Mouse (Mus musculus): ENCODE measurements at regions not wholly inside any gene's neighbourhood (a gene's known extent, or its start where the extent isn't known, plus 50 kb on each side); places are given as distances from the start of the nearest gene placed in this dataset.

- no peaks in the 10 kb centered on the region for H3K36me3 ChIP-seq (replicated peaks; ENCODE audit: low read length)
- no peaks in the 10 kb centered on the region for H3K9me3 ChIP-seq
- TF ChIP-seq FLI1 (IDR thresholded peaks at IDR 0.05; ENCODE audit: low read length) (no peak), GATA1 (IDR thresholded peaks at IDR 0.05; ENCODE audit: borderline replicate concordance, low read length) (no peak)
- no peak overlapping the region for H3K4me3 ChIP-seq (replicated peaks)
- no peaks in the 10 kb centered on the region for H3K27me3 ChIP-seq (replicated peaks)
- H3K4me1 ChIP-seq = no peaks in the 10 kb centered on the region
Observed at GRCm38 (mm10) chr3:140792943-140793342, 419.2 kb downstream of the Pdha2 start.

- no peaks in the 10 kb centered on the region for H3K27me3 ChIP-seq (replicated peaks)
- H3K36me3 ChIP-seq (replicated peaks; ENCODE audit: low read length) = no peaks in the 10 kb centered on the region
- H3K9me3 ChIP-seq = no peaks in the 10 kb centered on the region
- no peak overlapping the region for H3K4me3 ChIP-seq (replicated peaks)
- no peaks in the 10 kb centered on the region for H3K4me1 ChIP-seq
- TF ChIP-seq GATA1 (IDR thresholded peaks at IDR 0.05; ENCODE audit: borderline replicate concordance, low read length) = no peak
- TF ChIP-seq FLI1 (IDR thresholded peaks at IDR 0.05; ENCODE audit: low read length) = no peak
Observed at GRCm38 (mm10) chr3:140785700-140786099, 426.5 kb downstream of the Pdha2 start.

GRCm38 (mm10) chr3:140760051-140760450 is 452.1 kb downstream of the Pdha2 start:
- Histone ChIP-seq H3K4me1 (no peaks in the 10 kb centered on the region), H3K27me3 (replicated peaks) (no peaks in the 10 kb centered on the region), H3K4me3 (replicated peaks) (no peak overlapping the region), H3K9me3 (no peaks in the 10 kb centered on the region), H3K36me3 (replicated peaks; ENCODE audit: low read length) (no peaks in the 10 kb centered on the region)
- TF ChIP-seq GATA1 (IDR thresholded peaks at IDR 0.05; ENCODE audit: borderline replicate concordance, low read length) (no peak), FLI1 (IDR thresholded peaks at IDR 0.05; ENCODE audit: low read length) (no peak)

GRCm38 (mm10) chr3:140744501-140744900 is 467.7 kb downstream of the Pdha2 start:
- H3K36me3 ChIP-seq (replicated peaks; ENCODE audit: low read length) = no peaks in the 10 kb centered on the region
- H3K4me3 ChIP-seq (replicated peaks) = no peak overlapping the region

GRCm38 (mm10) chr3:140740430-140740829 is 471.7 kb downstream of the Pdha2 start:
- H3K4me3 ChIP-seq (replicated peaks) = no peak overlapping the region
- no peaks in the 10 kb centered on the region for H3K9me3 ChIP-seq
- TF ChIP-seq GATA1 (IDR thresholded peaks at IDR 0.05; ENCODE audit: borderline replicate concordance, low read length) (no peak), FLI1 (IDR thresholded peaks at IDR 0.05; ENCODE audit: low read length) (no peak)
- no peaks in the 10 kb centered on the region for H3K36me3 ChIP-seq (replicated peaks; ENCODE audit: low read length)
- H3K4me1 ChIP-seq = peaks cover 8% of the 10 kb centered on the region
- H3K27me3 ChIP-seq (replicated peaks) = no peaks in the 10 kb centered on the region

More at GRCm38 (mm10) chr3:140744501-140744900, 467.7 kb downstream of the Pdha2 start:
- TF ChIP-seq FLI1 (IDR thresholded peaks at IDR 0.05; ENCODE audit: low read length) = no peak
- no peak for TF ChIP-seq GATA1 (IDR thresholded peaks at IDR 0.05; ENCODE audit: borderline replicate concordance, low read length)
- Histone ChIP-seq H3K27me3 (replicated peaks) (no peaks in the 10 kb centered on the region), H3K4me1 (no peaks in the 10 kb centered on the region), H3K9me3 (no peaks in the 10 kb centered on the region)

GRCm38 (mm10) chr3:140738654-140739369 is 473.3 kb downstream of the Pdha2 start:
- H3K27me3 ChIP-seq (replicated peaks) = no peaks in the 10 kb centered on the region
- TF ChIP-seq GATA1 (IDR thresholded peaks at IDR 0.05; ENCODE audit: borderline replicate concordance, low read length) = no peak
- no peak overlapping the region for H3K4me3 ChIP-seq (replicated peaks)
- no peaks in the 10 kb centered on the region for H3K36me3 ChIP-seq (replicated peaks; ENCODE audit: low read length)
- H3K4me1 ChIP-seq = peaks cover 8% of the 10 kb centered on the region
- no peaks in the 10 kb centered on the region for H3K9me3 ChIP-seq

GRCm38 (mm10) chr3:140716896-140717295 is 495.3 kb downstream of the Pdha2 start:
- no peaks in the 10 kb centered on the region for H3K9me3 ChIP-seq
- TF ChIP-seq GATA1 (IDR thresholded peaks at IDR 0.05; ENCODE audit: borderline replicate concordance, low read length) (no peak), FLI1 (IDR thresholded peaks at IDR 0.05; ENCODE audit: low read length) (no peak)

GRCm38 (mm10) chr3:140707591-140708131 is 504.5 kb downstream of the Pdha2 start:
- Histone ChIP-seq H3K36me3 (replicated peaks; ENCODE audit: low read length) (no peaks in the 10 kb centered on the region), H3K9me3 (no peaks in the 10 kb centered on the region), H3K4me1 (0 out of 2 replicates have a peak, but pooled peaks cover 4% of the 10 kb centered on the region), H3K4me3 (replicated peaks) (no peak overlapping the region), H3K27me3 (replicated peaks) (no peaks in the 10 kb centered on the region)
- no peak for TF ChIP-seq FLI1 (IDR thresholded peaks at IDR 0.05; ENCODE audit: low read length)
- no peak for TF ChIP-seq GATA1 (IDR thresholded peaks at IDR 0.05; ENCODE audit: borderline replicate concordance, low read length)

More at GRCm38 (mm10) chr3:140716896-140717295, 495.3 kb downstream of the Pdha2 start:
- H3K27me3 ChIP-seq (replicated peaks) = no peaks in the 10 kb centered on the region
- no peaks in the 10 kb centered on the region for H3K36me3 ChIP-seq (replicated peaks; ENCODE audit: low read length)
- no peak overlapping the region for H3K4me3 ChIP-seq (replicated peaks)
- H3K4me1 ChIP-seq = no peaks in the 10 kb centered on the region

- no peaks in the 10 kb centered on the region for H3K27me3 ChIP-seq (replicated peaks)
- H3K4me3 ChIP-seq (replicated peaks) = no peak overlapping the region
- no peak for TF ChIP-seq FLI1 (IDR thresholded peaks at IDR 0.05; ENCODE audit: low read length)
- no peak for TF ChIP-seq GATA1 (IDR thresholded peaks at IDR 0.05; ENCODE audit: borderline replicate concordance, low read length)
- H3K9me3 ChIP-seq = no peaks in the 10 kb centered on the region
- no peaks in the 10 kb centered on the region for H3K36me3 ChIP-seq (replicated peaks; ENCODE audit: low read length)
- H3K4me1 ChIP-seq = 0 out of 2 replicates have a peak, but pooled peaks cover 4% of the 10 kb centered on the region
Observed at GRCm38 (mm10) chr3:140706725-140707124, 505.4 kb downstream of the Pdha2 start.

- Histone ChIP-seq H3K4me1 (0 out of 2 replicates have a peak, but pooled peaks cover 4% of the 10 kb centered on the region), H3K27me3 (replicated peaks) (no peaks in the 10 kb centered on the region), H3K4me3 (replicated peaks) (no peak overlapping the region), H3K9me3 (no peaks in the 10 kb centered on the region), H3K36me3 (replicated peaks; ENCODE audit: low read length) (no peaks in the 10 kb centered on the region)
- TF ChIP-seq GATA1 (IDR thresholded peaks at IDR 0.05; ENCODE audit: borderline replicate concordance, low read length) (no peak), FLI1 (IDR thresholded peaks at IDR 0.05; ENCODE audit: low read length) (no peak)
Observed at GRCm38 (mm10) chr3:140705536-140705935, 506.6 kb downstream of the Pdha2 start.
